Mouse (Mus musculus): ENCODE measurements around the gene Jmjd1c. TPM values are rescaled to one million over a fixed set of nuclear protein-coding genes. Genes with fewer than 3 reads are reported as not detected.
"Not testable (repeated sequence)": the region's sequence is repeated elsewhere in the genome, so short reads cannot be mapped to it uniquely, and the experiment has no call there.

The Jmjd1c gene
- total RNA-seq, 1 experiment, result 93.0 TPM

GRCm38 (mm10) chr10:67111044-67111798, 15.3 kb downstream of the Jmjd1c start:
- in situ Hi-C loops (cut with MboI; ENCODE audit: low sequenced_read_pairs in 2 of 2, unreplicated experiment in 2 of 2), result no loop called here
- no peak for TF ChIP-seq MAFK (IDR thresholded peaks at IDR 0.05; ENCODE audit: insufficient read depth, low read depth, low read length)
- no peak for TF ChIP-seq CHD2 (IDR thresholded peaks at IDR 0.05; ENCODE audit: low read depth, low read length)
- TF ChIP-seq ZNF384 (IDR thresholded peaks at IDR 0.05; ENCODE audit: low read depth, low read length), result no peak
- no peak for TF ChIP-seq HCFC1 (IDR thresholded peaks at IDR 0.05; ENCODE audit: borderline replicate concordance, insufficient read depth, low read length)
- no peak for TF ChIP-seq ZC3H11A (IDR thresholded peaks at IDR 0.05; ENCODE audit: borderline replicate concordance, low read depth, low read length)
- DNase-seq (ENCODE audit: low read depth, low spot score), result no peak

GRCm38 (mm10) chr10:67111799-67112177, 15.9 kb downstream of the Jmjd1c start:
- no peak for DNase-seq (ENCODE audit: low read depth, low spot score)
- H3K4me1 ChIP-seq (ENCODE audit: control insufficient read depth in 2 of 2, insufficient read depth in 2 of 2, low read length in 2 of 2, poor library complexity in 1 of 2), result peaks cover 15 to 40% of the 10 kb centered on the region in 2 experiments
- no peaks in the 10 kb centered on the region for H3K9me3 ChIP-seq (ENCODE audit: control insufficient read depth, insufficient read depth, low read depth, low read length)
- TF ChIP-seq ZC3H11A (IDR thresholded peaks at IDR 0.05; ENCODE audit: borderline replicate concordance, low read depth, low read length) (no peak), CHD2 (IDR thresholded peaks at IDR 0.05; ENCODE audit: low read depth, low read length) (no peak), ZNF384 (IDR thresholded peaks at IDR 0.05; ENCODE audit: low read depth, low read length) (no peak), MAFK (IDR thresholded peaks at IDR 0.05; ENCODE audit: insufficient read depth, low read depth, low read length) (no peak), HCFC1 (IDR thresholded peaks at IDR 0.05; ENCODE audit: borderline replicate concordance, insufficient read depth, low read length) (no peak)
- no peak overlapping the region for H3K27ac ChIP-seq (ENCODE audit: insufficient read depth, low read depth, low read length, poor library complexity, severe bottlenecking)
- H3K4me3 ChIP-seq (ENCODE audit: insufficient read depth in 1 of 2, low read depth in 1 of 2, low read length in 2 of 2, poor library complexity in 1 of 2, severe bottlenecking in 1 of 2), result no peak overlapping the region
- in situ Hi-C loops (cut with MboI; ENCODE audit: low sequenced_read_pairs in 2 of 2, unreplicated experiment in 2 of 2), result no loop called here
- H3K9ac ChIP-seq (ENCODE audit: insufficient read depth, low read depth, low read length, poor library complexity, severe bottlenecking), result no peak overlapping the region; the same call in 1 of the 2 replicates
- peaks cover 19% of the 10 kb centered on the region; the same call in 1 of the 2 replicates for H3K36me3 ChIP-seq (ENCODE audit: control insufficient read depth, insufficient read depth, low read length, poor library complexity, severe bottlenecking)

More at GRCm38 (mm10) chr10:67111044-67111798, 15.3 kb downstream of the Jmjd1c start:
- H3K9ac ChIP-seq (ENCODE audit: insufficient read depth, low read depth, low read length, poor library complexity, severe bottlenecking), result no peak overlapping the region
- H3K4me1 ChIP-seq (ENCODE audit: control insufficient read depth in 2 of 2, insufficient read depth in 2 of 2, low read length in 2 of 2, poor library complexity in 1 of 2), result peaks cover 14 to 42% of the 10 kb centered on the region in 2 experiments
- H3K4me3 ChIP-seq (ENCODE audit: insufficient read depth in 1 of 2, low read depth in 1 of 2, low read length in 2 of 2, poor library complexity in 1 of 2, severe bottlenecking in 1 of 2), result no peak overlapping the region
- H3K27ac ChIP-seq (ENCODE audit: insufficient read depth, low read depth, low read length, poor library complexity, severe bottlenecking), result no peak overlapping the region
- H3K36me3 ChIP-seq (ENCODE audit: control insufficient read depth, insufficient read depth, low read length, poor library complexity, severe bottlenecking), result peaks cover 21% of the 10 kb centered on the region; the same call in 1 of the 2 replicates
- no peaks in the 10 kb centered on the region for H3K9me3 ChIP-seq (ENCODE audit: control insufficient read depth, insufficient read depth, low read depth, low read length)

- H3K27ac ChIP-seq (ENCODE audit: insufficient read depth, low read depth, low read length, poor library complexity, severe bottlenecking); H3K9ac ChIP-seq (ENCODE audit: insufficient read depth, low read depth, low read length, poor library complexity, severe bottlenecking); H3K4me3 ChIP-seq (ENCODE audit: insufficient read depth in 1 of 2, low read depth in 1 of 2, low read length in 2 of 2, poor library complexity in 1 of 2, severe bottlenecking in 1 of 2); H3K9me3 ChIP-seq (ENCODE audit: control insufficient read depth, insufficient read depth, low read depth, low read length); in situ Hi-C loops (cut with MboI; ENCODE audit: low sequenced_read_pairs in 2 of 2, unreplicated experiment in 2 of 2); DNase-seq (ENCODE audit: low read depth, low spot score): not testable (repeated sequence)
- peaks cover 12% of the 10 kb centered on the region; the same call in 1 of the 2 replicates for H3K36me3 ChIP-seq (ENCODE audit: control insufficient read depth, insufficient read depth, low read length, poor library complexity, severe bottlenecking)
- peaks cover 15 to 35% of the 10 kb centered on the region in 2 experiments for H3K4me1 ChIP-seq (ENCODE audit: control insufficient read depth in 2 of 2, insufficient read depth in 2 of 2, low read length in 2 of 2, poor library complexity in 1 of 2)
These were observed 17.0 kb downstream of the Jmjd1c start for GRCm38 (mm10) chr10:67112967-67113366.

DNA sequence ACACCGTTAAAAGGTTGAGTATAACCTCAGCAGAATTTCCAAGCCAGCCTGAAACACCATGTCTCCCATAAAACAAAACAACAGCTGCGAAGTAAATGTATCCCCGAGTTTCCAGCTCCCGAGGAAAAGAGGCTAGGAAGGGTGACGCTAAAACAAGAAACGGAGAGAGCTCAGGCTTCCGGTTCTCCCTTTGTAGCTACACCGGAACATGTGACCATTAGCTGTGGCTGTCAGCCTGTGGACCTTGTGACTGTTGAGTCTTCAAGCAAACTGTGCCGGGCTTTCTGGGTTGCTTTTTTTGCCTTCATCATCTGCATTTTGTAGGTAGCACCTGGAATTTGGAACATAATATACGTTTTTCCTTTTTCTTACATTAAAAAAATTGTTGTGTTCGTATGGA, 17.9 kb downstream of the Jmjd1c start:
- Histone ChIP-seq H3K9me3 (ENCODE audit: control insufficient read depth, insufficient read depth, low read depth, low read length) (no peaks in the 10 kb centered on the region), H3K36me3 (ENCODE audit: control insufficient read depth, insufficient read depth, low read length, poor library complexity, severe bottlenecking) (peaks cover 12% of the 10 kb centered on the region; the same call in 1 of the 2 replicates), H3K4me1 (ENCODE audit: control insufficient read depth in 2 of 2, insufficient read depth in 2 of 2, low read length in 2 of 2, poor library complexity in 1 of 2) (peaks cover 15 to 36% of the 10 kb centered on the region in 2 experiments), H3K9ac (ENCODE audit: insufficient read depth, low read depth, low read length, poor library complexity, severe bottlenecking) (no peak overlapping the region), H3K4me3 (ENCODE audit: insufficient read depth in 1 of 2, low read depth in 1 of 2, low read length in 2 of 2, poor library complexity in 1 of 2, severe bottlenecking in 1 of 2) (no peak overlapping the region), H3K27ac (ENCODE audit: insufficient read depth, low read depth, low read length, poor library complexity, severe bottlenecking) (no peak overlapping the region)
- TF ChIP-seq MAFK (IDR thresholded peaks at IDR 0.05; ENCODE audit: insufficient read depth, low read depth, low read length), result no peak
- TF ChIP-seq HCFC1 (IDR thresholded peaks at IDR 0.05; ENCODE audit: borderline replicate concordance, insufficient read depth, low read length), result no peak
- no peak for TF ChIP-seq ZC3H11A (IDR thresholded peaks at IDR 0.05; ENCODE audit: borderline replicate concordance, low read depth, low read length)
- TF ChIP-seq ZNF384 (IDR thresholded peaks at IDR 0.05; ENCODE audit: low read depth, low read length), result no peak
- TF ChIP-seq CHD2 (IDR thresholded peaks at IDR 0.05; ENCODE audit: low read depth, low read length), result no peak
- in situ Hi-C loops (cut with MboI; ENCODE audit: low sequenced_read_pairs in 2 of 2, unreplicated experiment in 2 of 2), result no loop called here
- DNase-seq (ENCODE audit: low read depth, low spot score), result no peak
